Mouse (Mus musculus): ENCODE measurements around the gene Phgdh.

Gene Phgdh

GRCm38 (mm10) chr3:98283205-98283604, 56.6 kb downstream of the Phgdh start:
- DNase-seq, result no peak

- no peak for DNase-seq
Measured at GRCm38 (mm10) chr3:98282422-98282821, 57.4 kb downstream of the Phgdh start.

GRCm38 (mm10) chr3:98280933-98281678, 58.7 kb downstream of the Phgdh start:
- DNase-seq, result peak; percentile 8

DNA sequence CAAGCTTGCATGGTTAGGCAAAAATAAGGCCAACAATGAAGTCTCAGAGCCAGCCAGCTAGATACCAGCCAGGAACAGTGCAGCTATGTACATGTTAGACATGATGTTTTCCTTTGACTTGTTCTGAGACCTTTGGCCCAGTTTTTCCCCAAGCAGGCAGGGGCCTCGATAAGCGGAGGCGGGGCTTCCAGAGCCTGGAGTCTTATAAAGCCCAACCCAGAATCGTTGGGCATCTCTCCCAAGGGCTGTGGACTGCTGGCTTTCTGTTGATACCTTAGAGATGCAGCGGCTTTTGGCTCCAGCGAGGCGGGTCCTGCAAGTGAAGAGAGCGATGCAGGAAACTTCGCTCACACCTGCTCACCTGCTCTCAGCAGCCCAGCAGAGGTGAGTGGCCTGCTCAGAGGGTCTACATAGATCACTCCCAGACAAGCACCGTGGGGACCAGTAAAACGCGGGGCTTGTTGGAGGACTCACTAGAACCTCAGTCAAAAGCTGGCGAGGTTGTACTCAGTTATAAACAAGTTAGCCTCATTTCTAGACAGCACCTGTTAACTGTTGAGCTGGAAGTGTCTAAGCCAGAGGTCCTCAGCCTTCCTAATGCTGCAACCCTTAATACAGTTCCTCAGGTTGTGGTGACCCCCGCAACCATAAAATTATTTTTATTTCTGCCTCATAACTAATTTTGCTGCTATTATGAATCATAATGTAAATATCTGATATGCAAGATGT, 59.4 kb downstream of the Phgdh start, which contains the start of gene Hmgcs2:
Gene Hmgcs2, plus strand, starts transcription at position 232 of the 729 bp plus-strand sequence.
- no peak for DNase-seq

DNA sequence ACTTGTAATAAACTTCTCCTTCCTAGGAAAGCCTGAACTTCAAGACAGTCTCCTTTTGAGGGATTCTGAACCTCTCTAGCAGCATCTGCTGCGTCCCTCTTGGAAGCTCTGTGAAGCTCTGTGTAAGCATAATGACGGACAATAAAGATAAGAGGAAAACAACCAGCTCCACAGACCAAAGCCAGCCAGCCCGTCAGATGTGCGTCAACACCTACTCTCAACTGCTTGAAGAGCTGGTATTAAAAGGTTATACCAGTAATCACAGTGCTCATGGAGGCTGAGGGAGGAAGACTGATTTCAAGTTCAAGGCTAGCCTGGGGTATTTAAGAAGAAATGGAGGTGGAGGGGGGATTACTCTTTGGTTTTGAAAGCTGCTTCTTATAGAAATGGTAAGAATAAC, 60.1 kb downstream of the Phgdh start:
- no peak for DNase-seq

- DNase-seq, result no peak
Measured at GRCm38 (mm10) chr3:98273623-98274398, 66.0 kb downstream of the Phgdh start.

DNA sequence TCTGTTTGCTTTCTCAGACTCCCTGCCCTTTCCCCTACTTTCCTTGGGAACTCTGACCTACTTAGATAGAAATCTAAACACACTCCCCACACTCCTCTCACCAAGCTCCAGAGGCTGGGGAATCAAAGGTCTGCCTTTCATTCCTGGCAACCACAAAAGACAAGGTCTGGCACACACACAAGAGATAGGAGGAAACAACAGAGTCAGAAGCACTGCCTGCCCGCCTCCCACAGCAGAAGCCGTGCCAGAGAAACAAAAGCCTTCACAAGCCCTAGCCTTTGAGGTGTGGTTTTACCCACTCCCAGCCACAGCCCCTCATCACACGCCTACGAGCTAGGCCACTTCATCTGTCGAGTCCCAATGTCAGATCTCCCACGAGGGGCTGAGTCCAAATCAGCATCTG, 72.5 kb downstream of the Phgdh start:
- DNase-seq, result no peak

All from cerebellum, adult 9-11 months (tissue).